Mouse (Mus musculus): ENCODE measurements around the gene Map2k6.

Map2k6 gene

GRCm38 (mm10) chr11:110562320-110563081, 163.6 kb downstream of the Map2k6 start:
- no peak for DNase-seq (ENCODE audit: low spot score in 2 of 2)

GRCm38 (mm10) chr11:110563272-110563671, 164.3 kb downstream of the Map2k6 start:
- no peak for DNase-seq (ENCODE audit: low spot score in 2 of 2)

GRCm38 (mm10) chr11:110563801-110564200, 164.9 kb downstream of the Map2k6 start:
- DNase-seq (ENCODE audit: low spot score in 2 of 2) = no peak

GRCm38 (mm10) chr11:110566307-110566706, 167.4 kb downstream of the Map2k6 start:
- DNase-seq (ENCODE audit: low spot score in 2 of 2) = no peak

GRCm38 (mm10) chr11:110572548-110572947, 173.6 kb downstream of the Map2k6 start:
- DNase-seq (ENCODE audit: low spot score in 2 of 2) = peak in 1 of 2 experiments; percentile 66
